16 mouse cellular contexts compared by ENCODE assay signal in the genomic region with DNA sequence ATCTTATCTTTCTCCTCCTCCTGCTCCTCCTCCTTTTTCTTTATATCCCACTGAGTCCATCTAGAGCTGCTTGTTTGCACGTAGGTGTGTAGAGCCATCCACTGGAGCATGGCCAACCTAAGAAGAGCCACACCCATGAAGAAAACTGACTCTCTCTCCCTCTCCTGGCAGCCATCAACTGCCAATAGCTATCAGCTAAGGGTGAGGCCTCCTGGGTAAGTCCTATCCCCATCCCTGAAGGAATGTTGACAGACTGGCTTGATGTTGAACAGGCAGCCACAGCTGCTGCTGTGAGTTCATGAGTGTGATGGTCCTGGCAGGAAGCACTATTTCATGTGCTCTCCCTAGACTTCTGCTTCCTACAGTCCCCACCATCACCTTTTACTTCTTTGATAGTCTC. TPM values are rescaled to one million over a fixed set of nuclear protein-coding genes. Genes with fewer than 3 reads are reported as not detected.
A peak's percentile ranks its signal among the peaks of the same experiment; 100 is the strongest.
DNase-seq lines count a peak whose midpoint lies in the region; ATAC-seq and TF ChIP-seq lines count a peak whose summit lies in the region.
"Had no signal": no experiment of that assay in that cellular context is flagged by ENCODE, and none has a peak within 500 bp of the region (broad histone marks: within the 10 kb centered on the region; RNA-seq: fewer than 3 reads in every experiment).

No protein-coding gene starts in this region.

- TF ChIP-seq CTCF in intestine, postnatal 0 days (IDR thresholded peaks at IDR 0.05; ENCODE audit: low read depth): no peak

- no peak overlapping the region for H3K4me3 ChIP-seq in heart, embryonic 16.5 days (ENCODE audit: low read length)
- H3K4me3 ChIP-seq in intestine, postnatal 0 days (ENCODE audit: low read depth, low read length): no peak overlapping the region
- H3K4me3 ChIP-seq: embryonic facial prominence, embryonic 13.5 days; kidney, embryonic 15.5 days; limb, embryonic 12.5 days; neural tube, embryonic 13.5 days had no signal

- no peak for DNase-seq in heart, adult 18-20 months
- no peak for DNase-seq in ovary, adult 18-20 months (ENCODE audit: low spot score)
- no peak for DNase-seq in ovary, postnatal 36 days (ENCODE audit: low spot score)
- DNase-seq: adrenal gland, postnatal 36 days; cerebellum, adult 2 months; gastrocnemius, postnatal 25 days; thymus, postnatal 25 days had no signal

- H3K4me1 ChIP-seq in heart, embryonic 16.5 days (ENCODE audit: control insufficient read depth, insufficient read depth, low read length): peaks cover 6% of the 10 kb centered on the region; the same call in 1 of the 2 replicates
- no peaks in the 10 kb centered on the region for H3K4me1 ChIP-seq in intestine, postnatal 0 days (replicated peaks; ENCODE audit: control insufficient read depth, insufficient read depth, low read length)
- H3K4me1 ChIP-seq: embryonic facial prominence, embryonic 13.5 days; kidney, embryonic 15.5 days; limb, embryonic 12.5 days; neural tube, embryonic 13.5 days had no signal

- no peak overlapping the region for H3K9ac ChIP-seq in heart, embryonic 16.5 days (ENCODE audit: low read length)
- no peak overlapping the region for H3K9ac ChIP-seq in intestine, postnatal 0 days (ENCODE audit: low read depth, low read length)
- H3K9ac ChIP-seq: embryonic facial prominence, embryonic 13.5 days; kidney, embryonic 15.5 days; limb, embryonic 12.5 days; neural tube, embryonic 13.5 days had no signal

- H3K36me3 ChIP-seq in heart, embryonic 16.5 days (ENCODE audit: control insufficient read depth, insufficient read depth): no peaks in the 10 kb centered on the region
- H3K36me3 ChIP-seq in intestine, postnatal 0 days (ENCODE audit: control insufficient read depth, insufficient read depth): no peaks in the 10 kb centered on the region
- H3K36me3 ChIP-seq: embryonic facial prominence, embryonic 13.5 days; kidney, embryonic 15.5 days; limb, embryonic 12.5 days; neural tube, embryonic 13.5 days had no signal

- WGBS in heart, embryonic 16.5 days: 27% methylated on average over 1 of the region's 1 CpGs
- WGBS in intestine, postnatal 0 days: 25% methylated on average over 1 of the region's 1 CpGs

- H3K27me3 ChIP-seq in heart, embryonic 16.5 days (ENCODE audit: control insufficient read depth, insufficient read depth, low read length): no peaks in the 10 kb centered on the region; the same call in 1 of the 2 replicates
- no peaks in the 10 kb centered on the region for H3K27me3 ChIP-seq in intestine, postnatal 0 days (replicated peaks; ENCODE audit: control insufficient read depth, insufficient read depth, low read length)
- H3K27me3 ChIP-seq: embryonic facial prominence, embryonic 13.5 days; kidney, embryonic 15.5 days; limb, embryonic 12.5 days had no signal

- H3K27ac ChIP-seq in heart, embryonic 16.5 days (ENCODE audit: low read length): no peak overlapping the region
- no peak overlapping the region for H3K27ac ChIP-seq in intestine, postnatal 0 days (ENCODE audit: low read depth, low read length)
- H3K27ac ChIP-seq: embryonic facial prominence, embryonic 13.5 days; kidney, embryonic 15.5 days; limb, embryonic 12.5 days; neural tube, embryonic 13.5 days had no signal

- peak; percentile 60 for ATAC-seq in heart, embryonic 16.5 days (replicated peaks; ENCODE audit: extremely low read depth, insufficient read depth, low FRiP score)
- ATAC-seq in erythroblast, adult 5-6 weeks (replicated peaks; ENCODE audit: low FRiP score, poor library complexity, severe bottlenecking): peak; percentile 96
- ATAC-seq in intestine, postnatal 0 days: peak; percentile 54
- ATAC-seq in megakaryocyte-erythroid progenitor cell, adult 5-6 weeks (replicated peaks; ENCODE audit: low FRiP score, low TSS enrichment, poor library complexity, severe bottlenecking): peak; percentile 78
- ATAC-seq: lung, postnatal 0 days had no signal

- no peaks in the 10 kb centered on the region for H3K9me3 ChIP-seq in heart, embryonic 16.5 days (replicated peaks; ENCODE audit: control insufficient read depth, low read length)
- no peaks in the 10 kb centered on the region for H3K9me3 ChIP-seq in intestine, postnatal 0 days (ENCODE audit: control insufficient read depth)
- H3K9me3 ChIP-seq: embryonic facial prominence, embryonic 13.5 days; kidney, embryonic 15.5 days; limb, embryonic 12.5 days; neural tube, embryonic 13.5 days had no signal

- H3K4me2 ChIP-seq in heart, embryonic 16.5 days (ENCODE audit: low read depth, low read length): no peak overlapping the region
- no peak overlapping the region for H3K4me2 ChIP-seq in intestine, postnatal 0 days (replicated peaks; ENCODE audit: low read depth)
- H3K4me2 ChIP-seq: embryonic facial prominence, embryonic 13.5 days; kidney, embryonic 15.5 days; limb, embryonic 12.5 days; neural tube, embryonic 13.5 days had no signal

RNA-seq across cellular contexts. Expression of gene Ybx3, which starts 8.4 kb away (rescaled TPM):
- 30.8 and 41.3 TPM in 2 replicates for polyA plus RNA-seq in heart, embryonic 16.5 days (2015; fragmentation: Nextera tagmentation; extraction: Ambion mirVana)
- total RNA-seq in heart, adult 18-20 months (2021): 100 to 1,000 TPM; 209 to 231 TPM
- 299 and 322 TPM in 2 replicates for total RNA-seq in erythroblast, adult 5-6 weeks (2015; ENCODE audit: low replicate concordance)
- 366 and 388 TPM in 2 replicates for total RNA-seq in erythroblast, adult 5-6 weeks (2017; ENCODE audit: low replicate concordance)
- 33.9 and 39.9 TPM in 2 replicates for polyA plus RNA-seq in intestine, postnatal 0 days (2015; fragmentation: Nextera tagmentation; extraction: Ambion mirVana)
- 620 and 624 TPM in 2 replicates for total RNA-seq in megakaryocyte-erythroid progenitor cell, adult 5-6 weeks (2014; fragmentation: Nextera tagmentation)
- 689 and 900 TPM in 2 replicates for total RNA-seq in megakaryocyte-erythroid progenitor cell, adult 5-6 weeks (2017)

RNA-seq across cellular contexts. Expression of gene Styk1, which starts 43.3 kb away (rescaled TPM):
- polyA plus RNA-seq in heart, embryonic 16.5 days (2015; fragmentation: Nextera tagmentation; extraction: Ambion mirVana): 0.40 and 0.66 TPM in 2 replicates
- under 1 TPM; 0.30 to 0.41 TPM for total RNA-seq in heart, adult 18-20 months (2021)
- 0.58 TPM in 1 of 2 replicates, not detected in the other for total RNA-seq in erythroblast, adult 5-6 weeks (2015; ENCODE audit: low replicate concordance)
- 1.4 TPM in 1 of 2 replicates, not detected in the other for total RNA-seq in erythroblast, adult 5-6 weeks (2017; ENCODE audit: low replicate concordance)
- 14.1 and 14.9 TPM in 2 replicates for polyA plus RNA-seq in intestine, postnatal 0 days (2015; fragmentation: Nextera tagmentation; extraction: Ambion mirVana)
- 0.39 TPM in 1 of 2 replicates, not detected in the other for total RNA-seq in megakaryocyte-erythroid progenitor cell, adult 5-6 weeks (2014; fragmentation: Nextera tagmentation)
- total RNA-seq in megakaryocyte-erythroid progenitor cell, adult 5-6 weeks (2017): 1.3 and 1.6 TPM in 2 replicates
